Mouse (Mus musculus) T-helper 1 cell (primary cell): ENCODE measurements around the gene Col6a1.

ENCODE experiments used
- in situ Hi-C: fragments of 300-600 bp; cut with MboI, MseI; formaldehyde crosslinking; loops from one replicate; pipeline ENCODE4 v1.15.1; 2025; ENCODE audit warnings: high pct_unique_total_duplicates

Gene Col6a1

DNA sequence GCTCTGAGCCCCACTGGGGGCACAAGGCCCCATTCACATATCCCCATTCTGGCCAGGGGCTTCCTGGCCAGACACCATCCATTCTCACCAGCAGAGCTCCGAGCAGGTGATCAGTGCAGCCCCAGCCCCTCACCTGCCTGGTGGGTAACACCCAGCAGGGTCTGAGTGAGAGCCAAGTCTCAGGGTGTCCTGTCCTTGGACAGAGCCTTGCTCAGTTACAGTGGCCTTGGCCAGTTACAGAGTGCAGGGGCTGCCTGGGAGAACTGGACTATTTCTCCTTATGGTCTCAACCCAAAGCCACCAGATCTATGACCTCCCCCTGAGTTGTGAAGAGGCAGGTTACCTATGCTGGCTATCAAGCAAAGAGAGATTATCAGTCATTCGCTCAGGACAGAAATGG is 871 bp downstream of the Col6a1 start:
- in situ Hi-C loops: no loop called here

DNA sequence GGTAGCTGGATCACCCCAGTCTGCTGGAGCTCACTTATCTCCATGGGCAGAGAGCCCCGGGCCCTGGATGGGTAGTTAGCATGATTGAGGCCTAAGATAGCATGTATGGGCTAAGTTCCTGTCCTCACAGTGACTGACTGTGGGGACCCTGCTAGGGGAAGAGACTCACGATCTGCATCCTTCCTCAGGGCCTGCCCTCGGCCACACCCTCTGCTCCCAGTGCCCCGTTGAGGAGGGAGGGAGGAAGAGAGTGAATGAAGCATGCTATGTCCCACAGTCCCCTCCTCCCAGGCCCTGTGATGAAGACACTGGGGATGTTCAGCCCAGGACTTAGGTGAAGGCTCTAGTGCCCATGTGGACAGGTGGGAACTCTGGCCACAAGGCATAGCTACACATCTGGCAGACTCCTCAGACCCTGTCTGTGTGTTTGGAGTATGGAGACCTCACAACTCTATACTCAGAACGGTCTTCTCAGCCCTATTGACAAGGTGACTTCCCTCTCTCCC is 1.7 kb downstream of the Col6a1 start:
- in situ Hi-C loops: no loop called here

DNA sequence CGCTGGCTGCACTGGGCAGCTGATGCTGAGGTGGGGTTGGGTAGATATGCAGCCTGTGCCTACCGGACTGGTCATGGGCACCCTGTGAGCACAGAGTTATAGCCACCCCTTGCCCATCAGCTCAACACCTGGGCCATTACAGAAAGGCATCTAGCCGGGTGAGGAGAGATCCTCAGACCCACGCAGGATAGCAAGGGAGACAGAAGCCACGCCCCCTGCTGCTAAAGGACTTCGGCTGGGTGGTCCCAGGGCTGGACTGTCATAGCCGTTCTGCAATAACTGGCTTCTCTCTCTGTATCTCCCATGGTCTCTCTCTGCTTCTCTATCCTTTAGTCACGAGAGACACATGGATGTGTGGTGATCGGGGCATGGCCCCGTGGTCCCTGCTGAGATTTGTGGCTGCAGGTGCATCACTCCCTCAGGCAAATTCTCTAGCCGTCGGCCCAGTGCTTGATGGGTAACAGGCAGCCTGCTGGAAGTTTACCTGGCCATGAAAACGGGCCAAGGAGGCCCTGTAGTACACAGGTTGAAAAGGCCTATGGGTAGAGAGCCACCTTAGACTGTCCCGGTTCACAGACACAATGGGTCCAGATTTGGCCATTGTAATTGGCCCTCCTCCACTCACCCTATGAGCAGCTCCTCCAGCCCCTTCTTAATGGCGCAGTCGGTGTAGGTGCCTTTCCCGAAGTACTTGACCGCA is 3.1 kb downstream of the Col6a1 start:
- in situ Hi-C loops: no loop called here

DNA sequence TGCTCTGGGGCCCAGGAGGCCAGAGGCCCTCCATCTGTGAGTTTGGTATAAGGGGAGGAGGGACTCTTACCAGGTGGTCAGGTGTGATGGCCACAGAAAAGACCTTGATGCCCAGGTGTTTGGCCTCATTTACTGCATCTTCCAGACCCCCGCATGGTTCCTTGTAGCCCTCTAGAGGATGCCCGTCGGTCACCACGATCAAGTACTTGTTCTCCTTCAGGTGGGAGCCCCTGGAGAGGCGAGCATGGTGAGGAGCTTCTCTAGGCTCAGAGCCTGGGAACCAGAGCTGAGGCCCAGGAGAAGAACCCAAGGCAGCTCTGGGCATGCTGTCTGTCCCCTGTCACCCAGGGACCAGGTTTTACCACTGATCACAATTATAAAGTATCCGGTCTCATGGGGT is 4.2 kb downstream of the Col6a1 start:
- in situ Hi-C loops: no loop called here

DNA sequence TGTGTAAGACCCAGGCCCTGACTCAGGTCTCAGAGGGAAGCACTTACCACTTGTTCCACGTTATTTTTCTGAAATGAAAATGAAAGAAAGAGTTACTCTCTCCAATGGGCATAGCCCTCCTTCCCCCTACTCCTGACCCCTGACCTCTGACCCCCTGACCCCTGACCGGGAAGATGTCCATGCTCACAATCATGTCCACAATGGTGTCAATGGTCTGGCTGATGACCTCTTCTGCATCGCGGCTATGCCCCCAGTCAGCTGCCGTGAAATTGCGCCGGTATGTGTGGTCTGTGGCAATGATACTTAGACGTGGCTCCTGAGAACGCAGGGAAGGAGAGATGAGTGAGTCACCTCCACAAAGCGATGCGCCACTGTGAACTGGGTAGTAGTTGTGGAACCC is 4.8 kb downstream of the Col6a1 start:
- in situ Hi-C loops: no loop called here

DNA sequence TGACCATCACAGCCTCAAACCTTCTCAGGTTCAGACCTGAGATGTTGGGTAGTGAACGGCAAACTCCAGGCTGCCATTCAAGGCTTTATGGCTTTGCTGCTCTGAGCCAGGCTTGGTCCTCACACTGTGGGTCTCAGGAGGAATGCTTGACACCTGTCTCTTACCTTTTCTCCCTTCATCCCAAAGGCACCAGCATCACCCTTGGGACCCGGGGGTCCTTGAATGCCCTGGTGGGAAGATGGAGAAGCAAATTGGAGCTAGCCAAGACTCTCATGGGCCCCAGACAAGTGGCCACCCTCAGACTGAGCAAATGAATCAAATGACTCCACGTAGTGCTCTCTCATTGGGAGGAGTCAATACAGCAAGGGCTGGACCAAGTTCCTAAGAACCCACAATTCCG is 8.3 kb downstream of the Col6a1 start:
- in situ Hi-C loops: no loop called here

DNA sequence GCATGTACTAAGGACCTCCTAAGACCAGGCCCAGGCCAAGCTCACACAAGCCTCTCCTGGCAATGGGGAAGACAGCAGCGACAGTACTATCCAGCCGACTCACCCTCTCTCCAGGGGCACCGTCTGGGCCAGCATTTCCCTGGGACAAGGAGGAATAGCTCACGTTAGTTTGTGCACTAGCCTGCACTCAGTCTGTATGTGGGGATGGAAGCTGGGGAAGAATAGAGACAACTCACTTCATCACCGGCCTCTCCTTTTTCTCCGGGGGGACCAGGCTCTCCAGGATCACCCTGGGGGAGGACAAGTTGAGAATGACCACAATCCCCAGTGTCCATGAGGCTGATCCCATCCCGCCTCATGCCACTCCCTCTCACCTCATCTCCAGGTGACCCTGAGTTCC is 8.9 kb downstream of the Col6a1 start:
- in situ Hi-C loops: no loop called here

DNA sequence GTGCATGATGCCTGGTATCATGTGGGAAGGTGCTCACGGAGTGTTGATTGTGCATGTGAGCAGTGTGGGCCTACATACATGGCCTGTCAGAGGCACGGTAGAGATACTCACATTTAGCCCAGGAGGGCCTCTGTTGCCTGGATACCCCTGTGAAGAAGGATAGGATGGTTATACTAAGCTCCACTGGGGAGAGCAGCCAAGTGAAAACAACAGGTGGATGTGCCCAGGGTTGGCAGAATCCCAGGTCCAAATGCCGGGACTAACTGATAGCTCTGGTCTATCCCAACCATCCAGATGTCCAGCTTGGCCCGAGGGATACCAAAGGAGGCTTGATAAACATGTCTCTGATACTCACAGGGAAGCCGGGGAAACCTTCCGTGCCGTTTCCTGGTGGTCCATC is 11.7 kb downstream of the Col6a1 start:
- in situ Hi-C loops: no loop called here

DNA sequence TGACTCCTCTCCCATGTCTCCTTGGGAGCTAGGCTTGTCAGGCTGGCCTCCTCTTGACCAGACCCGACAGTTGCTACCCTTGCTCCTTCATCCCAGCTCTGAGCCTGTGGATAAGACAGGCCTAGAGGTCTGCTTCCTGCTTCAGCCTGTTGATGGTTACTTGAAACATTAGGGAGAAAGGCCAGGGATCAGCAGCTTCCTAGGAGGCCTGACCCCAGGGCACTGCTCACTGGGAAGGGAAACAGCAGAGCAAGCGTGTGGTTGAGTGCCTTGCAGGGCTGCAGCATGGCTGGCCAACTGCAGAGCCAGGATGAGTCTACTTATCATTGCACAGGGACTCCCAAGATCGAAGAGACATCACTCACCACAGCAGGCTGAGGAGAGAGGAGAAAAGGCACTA is 13.5 kb downstream of the Col6a1 start:
- in situ Hi-C loops: no loop called here

DNA sequence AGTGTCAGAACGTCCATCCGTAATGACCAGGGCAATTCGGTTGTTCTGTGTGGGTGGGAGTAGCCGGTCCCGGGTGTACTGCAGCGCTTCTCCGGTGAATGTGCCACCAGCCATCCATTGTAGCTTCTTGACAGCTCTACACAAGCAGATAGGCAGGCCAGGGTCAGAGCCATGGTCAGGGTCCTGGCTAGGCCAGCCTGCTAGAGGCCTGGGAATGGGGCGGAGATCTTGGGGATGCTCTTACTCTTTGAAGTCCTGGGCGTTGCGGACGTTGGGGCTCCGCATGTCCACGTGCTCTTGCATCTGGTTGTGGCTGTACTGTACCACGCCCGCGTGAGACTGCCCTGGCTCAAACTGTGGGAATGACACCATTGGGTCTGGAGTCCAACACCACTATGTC is 14.6 kb downstream of the Col6a1 start:
- in situ Hi-C loops: no loop called here

DNA sequence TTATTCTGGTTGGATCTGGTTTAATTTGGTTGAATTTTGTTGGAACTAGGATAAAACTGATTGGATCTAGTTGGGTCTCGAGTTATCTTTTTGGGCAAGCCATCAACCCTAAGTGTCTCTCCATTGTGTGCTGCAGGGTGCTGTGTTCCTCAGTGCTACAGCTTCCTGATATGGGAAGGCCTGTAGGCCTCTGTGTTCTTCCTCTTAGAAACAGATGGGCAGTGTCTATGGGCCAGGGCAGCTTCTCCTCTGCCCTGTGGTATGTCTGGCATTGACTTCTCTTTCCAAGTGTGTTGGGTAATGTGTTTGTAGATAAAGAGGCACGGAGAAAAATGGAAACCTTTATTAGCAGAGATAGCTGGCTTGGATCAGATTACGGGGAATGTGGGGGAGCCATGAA is 17.5 kb downstream of the Col6a1 start:
- in situ Hi-C loops: no loop called here

DNA sequence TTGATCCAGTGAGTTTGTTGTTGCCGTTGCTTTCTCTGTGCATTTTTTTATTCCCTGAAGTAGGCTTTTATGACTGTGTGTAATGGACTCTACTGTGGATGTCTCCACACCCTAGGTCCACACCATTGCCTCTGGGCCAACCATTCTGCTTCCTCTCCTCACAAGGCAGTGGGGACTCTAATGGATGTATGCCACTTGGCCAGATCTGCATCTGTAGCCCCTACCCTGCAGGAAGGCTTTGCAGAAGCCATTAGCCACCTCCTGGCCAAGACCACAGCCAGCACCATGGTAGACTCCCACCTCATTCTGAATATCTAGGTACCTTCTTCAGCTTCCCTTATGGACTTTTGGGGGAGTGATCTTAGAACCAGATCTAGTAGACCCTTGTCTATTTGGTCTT is 18.4 kb downstream of the Col6a1 start:
- in situ Hi-C loops: no loop called here

DNA sequence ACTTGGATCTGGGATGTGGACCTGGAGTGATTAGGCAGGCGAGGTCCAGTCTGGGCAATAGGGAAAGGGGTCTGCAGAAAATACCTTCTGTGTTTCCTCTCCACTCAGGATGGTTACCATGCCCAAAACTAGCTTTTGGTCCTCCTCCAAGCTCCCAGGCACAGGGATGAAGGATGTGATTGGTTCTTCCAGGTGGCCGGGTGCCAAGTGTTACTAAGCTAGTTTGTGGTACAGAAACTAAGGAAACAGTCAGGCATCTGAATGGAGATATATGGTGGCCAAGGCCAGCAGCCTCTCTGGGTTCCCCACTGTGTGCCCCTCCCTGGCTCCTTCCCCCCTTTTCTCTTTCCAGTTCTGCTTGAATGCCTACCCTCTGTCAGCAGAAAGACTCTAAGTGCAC is 19.0 kb downstream of the Col6a1 start:
- in situ Hi-C loops: no loop called here

DNA sequence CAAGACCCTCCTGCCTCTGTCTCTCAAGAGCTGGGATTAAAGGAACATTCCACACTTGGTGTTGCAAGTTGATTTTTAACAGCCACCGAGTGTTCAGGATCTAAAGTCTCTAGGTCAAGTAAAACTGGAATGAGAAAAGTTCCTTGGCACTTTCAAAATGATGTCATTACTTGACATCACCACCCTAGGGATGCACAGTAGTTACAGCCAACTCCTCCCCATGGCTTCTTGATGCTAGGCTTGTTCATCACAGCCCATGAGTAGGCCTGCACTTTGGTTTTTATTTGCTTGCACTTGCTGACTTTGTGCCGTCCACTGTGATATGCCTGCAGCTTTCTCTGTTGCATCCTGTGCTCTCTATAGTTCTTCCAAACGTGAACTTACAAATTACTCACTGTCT is 21.6 kb downstream of the Col6a1 start:
- in situ Hi-C loops: no loop called here

DNA sequence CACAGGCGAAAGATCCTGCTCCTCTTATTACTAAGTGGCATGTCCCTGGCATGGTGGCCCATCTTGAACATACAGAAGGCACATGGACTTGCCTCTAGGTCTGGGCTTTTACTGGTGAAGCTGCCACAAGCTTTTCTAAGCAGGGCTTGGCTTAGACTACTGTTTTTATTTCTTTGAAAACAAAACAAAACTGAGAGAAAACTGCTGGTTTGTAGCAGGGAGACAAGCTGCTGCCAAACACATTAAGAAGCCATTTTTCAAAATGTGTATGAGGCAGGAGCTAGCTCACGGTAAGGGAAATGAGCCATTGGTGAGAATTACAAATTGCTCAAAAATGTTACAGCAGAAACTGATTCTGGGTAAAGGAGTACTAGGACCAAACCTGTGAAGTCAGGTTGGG is 24.5 kb downstream of the Col6a1 start:
- in situ Hi-C loops: no loop called here

DNA sequence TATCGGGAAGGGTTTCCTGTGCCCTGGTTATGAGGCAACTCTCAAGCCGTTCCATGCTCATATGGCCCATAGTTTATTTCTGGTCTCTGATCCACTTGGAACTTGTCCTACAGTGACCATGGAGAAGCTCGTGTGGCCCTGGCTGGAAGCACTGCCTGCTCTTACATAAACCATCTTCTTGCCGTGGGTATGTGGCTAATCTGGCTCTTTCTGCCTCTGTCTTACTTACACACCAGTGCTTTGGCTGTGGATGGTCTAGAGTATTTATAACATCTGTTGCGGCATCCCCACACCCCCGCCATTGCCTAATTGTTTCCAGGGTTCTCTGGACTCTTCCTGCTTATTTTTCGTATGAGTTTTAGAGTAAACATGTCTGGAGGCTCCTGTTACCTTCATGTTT is 26.2 kb downstream of the Col6a1 start:
- in situ Hi-C loops: no loop called here

DNA sequence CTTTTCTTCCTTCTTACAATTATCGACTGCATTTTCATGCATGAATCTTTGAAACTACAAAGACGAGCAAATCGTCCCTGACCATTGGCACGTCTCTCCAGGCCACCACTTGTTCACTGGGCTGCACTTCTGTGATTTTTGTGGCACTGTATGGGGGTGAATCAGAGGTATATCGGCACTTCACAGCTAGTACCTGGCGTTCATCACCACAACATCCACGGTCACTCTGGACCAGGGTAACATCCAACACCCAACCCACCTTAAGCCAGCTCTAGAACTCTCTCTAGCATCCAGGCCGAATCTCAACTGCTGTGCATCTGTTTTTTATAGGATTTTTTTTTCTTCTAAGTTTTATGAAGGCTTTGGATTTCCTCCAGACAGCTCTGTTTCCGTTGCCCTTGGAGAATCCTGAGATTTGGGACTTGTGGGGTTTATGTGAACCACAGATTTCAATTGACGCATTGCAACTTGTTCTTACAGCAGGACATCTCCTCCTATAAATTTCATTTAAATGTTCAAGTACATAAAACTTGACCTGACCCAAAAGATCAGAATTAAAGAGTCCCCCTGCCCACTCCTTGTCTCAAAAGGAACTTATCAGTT is 30.6 kb downstream of the Col6a1 start:
- in situ Hi-C loops: no loop called here

DNA sequence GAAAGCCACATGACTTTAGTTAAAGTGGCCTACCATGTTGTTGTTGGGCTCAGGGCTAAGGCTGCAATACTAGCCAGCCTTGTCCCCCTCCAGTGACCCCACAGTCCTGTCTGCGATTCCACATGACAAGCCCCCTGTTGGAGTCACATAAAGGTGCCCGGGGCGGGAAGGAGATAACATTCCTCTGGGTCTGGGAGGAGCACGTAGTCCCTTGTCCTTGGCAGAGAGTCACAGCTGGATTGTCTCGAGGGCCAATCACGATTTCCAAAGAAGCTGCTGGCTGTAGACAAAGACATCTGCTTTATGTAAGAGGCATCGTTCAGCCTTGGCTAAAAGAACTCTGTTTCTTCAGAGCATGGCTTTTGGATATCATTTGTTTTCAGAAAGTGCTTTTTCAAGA is 31.2 kb downstream of the Col6a1 start:
- in situ Hi-C loops: no loop called here

DNA sequence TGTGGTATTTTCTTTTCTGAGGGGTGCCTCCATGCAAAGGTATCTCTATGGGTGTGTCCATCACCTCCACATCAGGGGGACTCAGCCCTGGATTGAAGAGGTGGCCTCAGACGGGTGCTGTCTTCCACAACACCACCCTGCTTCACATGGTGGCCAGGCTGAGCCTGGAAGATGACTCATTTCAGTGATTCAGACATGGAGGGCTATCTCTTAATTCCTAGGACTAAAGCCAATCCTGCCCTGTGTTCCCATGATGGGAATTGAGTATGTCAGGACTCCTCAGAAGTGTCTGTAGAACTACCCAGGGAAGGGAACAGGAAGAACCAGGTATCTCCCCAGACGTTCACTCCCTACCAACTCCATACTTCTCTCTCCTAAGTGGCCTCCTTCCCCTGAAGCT is 32.5 kb downstream of the Col6a1 start:
- in situ Hi-C loops: no loop called here

DNA sequence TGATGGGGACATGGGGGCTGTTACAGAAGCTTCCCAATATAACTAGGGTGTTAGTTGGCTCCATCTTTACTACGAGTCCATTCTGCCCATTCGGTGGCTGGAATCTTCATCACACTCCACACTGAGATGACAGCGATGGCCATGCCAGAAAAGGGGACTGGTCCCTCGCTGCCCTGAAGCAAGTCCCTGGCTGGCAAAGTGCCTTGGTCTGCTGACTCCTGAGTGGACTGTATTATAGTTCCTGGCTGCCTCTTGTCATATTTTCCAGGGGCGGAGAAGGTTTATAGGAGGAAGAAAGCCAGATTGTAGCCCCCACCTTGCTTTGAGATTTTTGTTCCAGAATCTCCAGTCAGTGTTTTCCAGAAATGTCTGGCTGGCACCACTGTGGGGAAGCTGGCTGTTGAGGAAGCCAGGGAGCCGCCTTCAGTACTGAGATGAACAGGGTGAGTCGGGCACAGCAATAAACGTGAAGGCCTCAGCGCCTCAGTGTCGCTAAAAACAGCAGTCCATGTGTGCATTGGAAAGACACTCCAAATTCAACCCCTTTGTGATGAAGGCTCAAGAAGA is 40.4 kb downstream of the Col6a1 start:
- in situ Hi-C loops: no loop called here

DNA sequence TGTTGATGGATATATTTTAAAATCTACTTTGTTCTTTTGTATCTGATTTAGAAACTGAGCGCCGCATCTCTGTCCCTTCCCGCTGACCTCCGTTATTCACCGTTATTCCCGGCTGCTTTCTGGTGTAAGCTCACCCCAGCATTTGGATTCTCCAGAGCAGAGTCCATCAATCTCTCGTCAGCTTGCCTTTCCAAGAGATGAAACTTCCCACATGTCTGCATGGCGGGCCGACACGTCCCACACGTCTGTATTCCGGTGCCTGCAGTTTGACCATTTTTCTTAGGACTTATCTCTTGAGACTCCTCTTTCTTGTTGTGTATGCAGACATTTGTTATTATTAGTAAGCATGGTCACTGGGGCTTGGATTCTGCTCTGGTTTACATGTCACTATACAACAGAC is 42.0 kb downstream of the Col6a1 start:
- in situ Hi-C loops: no loop called here

DNA sequence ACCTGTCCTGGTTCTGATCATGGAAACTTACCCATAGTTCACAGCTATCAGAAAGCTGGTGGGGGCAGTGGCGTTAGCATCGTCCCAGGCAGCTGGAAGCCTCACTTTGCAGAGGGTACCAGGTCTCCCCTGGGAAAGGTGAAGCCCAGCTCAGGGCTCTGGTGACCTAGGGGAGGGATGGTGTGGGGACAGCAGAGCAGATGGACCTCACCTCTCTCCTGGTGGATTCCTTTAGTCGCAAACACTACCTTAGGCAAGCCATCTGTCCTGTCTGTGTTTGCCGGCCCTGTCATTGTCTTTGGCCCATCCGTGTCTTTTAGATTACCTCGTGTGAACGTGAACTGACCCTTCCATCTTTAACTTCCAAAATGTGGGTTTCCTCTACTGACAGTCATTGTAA is 42.5 kb downstream of the Col6a1 start:
- in situ Hi-C loops: no loop called here

DNA sequence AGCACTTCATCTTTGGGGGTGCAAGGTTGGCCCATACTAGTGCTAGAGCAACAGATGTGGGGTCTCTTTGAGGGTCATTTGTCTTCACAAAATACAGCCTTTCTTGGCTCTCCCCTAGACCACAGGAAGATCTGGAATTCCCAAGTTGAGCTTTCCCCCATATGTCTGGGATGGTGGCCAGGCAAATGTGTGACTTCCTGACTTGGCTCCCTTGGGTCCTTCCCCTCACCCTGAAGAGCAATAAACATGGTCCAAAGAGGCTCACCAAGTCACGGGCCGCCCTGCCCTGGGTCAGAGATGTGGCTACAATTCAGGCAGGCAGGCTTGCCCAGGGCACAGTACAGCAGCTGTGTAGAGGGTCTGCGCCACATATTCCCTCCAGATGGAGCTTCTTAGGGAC is 44.1 kb downstream of the Col6a1 start:
- in situ Hi-C loops: no loop called here
